Mouse (Mus musculus) erythroblast, embryonic 14.5 days (primary cell): ENCODE measurements around the gene Ahnak2.

ENCODE experiments used
- GATA1 ChIP-seq: IDR thresholded peaks from 2 replicates; pipeline ENCODE4 v1.6.1; 2012; ENCODE audit warnings: low read length, inconsistent platforms, mixed read lengths
- TAL1 ChIP-seq: IDR thresholded peaks from 3 replicates; pipeline ENCODE4 v1.6.1; 2012; ENCODE audit warnings: low read length, inconsistent platforms, mixed read lengths

DNA sequence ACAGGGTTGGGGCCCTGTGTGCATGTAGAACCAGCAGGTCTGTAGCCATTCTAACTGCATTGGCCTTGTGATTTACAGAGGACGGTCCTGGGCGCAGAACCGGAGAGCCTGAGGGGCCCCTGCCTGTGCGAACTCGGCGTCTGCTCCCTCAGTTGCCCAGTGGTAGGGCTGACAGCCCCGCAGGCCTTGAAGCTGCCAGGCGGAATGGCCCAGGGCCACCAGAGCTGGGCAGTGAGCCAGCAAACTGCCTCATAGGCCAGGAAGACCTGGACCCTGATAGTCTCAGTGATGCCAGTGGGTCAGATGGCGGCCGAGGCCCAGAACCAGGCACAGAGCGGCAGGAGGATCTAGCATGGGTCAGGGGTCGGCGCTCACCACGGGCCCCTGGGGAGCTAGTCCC lies 64.7 kb downstream of the Ahnak2 start:
- no peak for TF ChIP-seq GATA1
- no peak for TF ChIP-seq TAL1
